Mouse (Mus musculus) urinary bladder, postnatal 25 days (tissue): ENCODE measurements around the gene Polr2j.

Source experiments
- DNase-seq: peaks from one replicate; pipeline ENCODE4 v3.0.0; 2022; ENCODE audit warnings: low spot score

The Polr2j gene

GRCm38 (mm10) chr5:136115891-136116783 is at the start of gene Polr2j:
Gene Polr2j, plus strand, starts transcription at chr5:136116631.
- DNase-seq = peak; percentile 98

DNA sequence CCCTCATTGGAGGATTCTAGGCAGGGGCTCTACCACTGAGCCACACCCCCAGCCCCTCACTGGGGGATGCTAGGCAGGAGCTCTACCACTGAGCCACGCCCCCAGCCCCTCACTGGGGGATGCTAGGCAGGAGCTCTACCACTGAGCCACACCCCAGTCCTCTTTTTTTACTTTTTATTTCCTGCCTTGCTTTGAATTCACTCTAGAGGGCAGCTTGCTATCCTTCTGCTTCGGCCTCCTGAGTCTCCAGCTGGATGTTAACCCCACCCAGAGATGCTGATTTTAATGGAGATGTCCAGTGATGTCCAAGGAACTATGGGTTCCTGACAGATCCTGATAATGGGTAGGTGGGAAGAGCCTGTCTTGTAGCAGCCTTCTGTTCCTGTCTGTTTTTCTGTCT is 47.0 kb upstream of the Polr2j start:
- no peak for DNase-seq

- no peak for DNase-seq
Measured at GRCm38 (mm10) chr5:136073051-136073450, 43.4 kb upstream of the Polr2j start.

DNA sequence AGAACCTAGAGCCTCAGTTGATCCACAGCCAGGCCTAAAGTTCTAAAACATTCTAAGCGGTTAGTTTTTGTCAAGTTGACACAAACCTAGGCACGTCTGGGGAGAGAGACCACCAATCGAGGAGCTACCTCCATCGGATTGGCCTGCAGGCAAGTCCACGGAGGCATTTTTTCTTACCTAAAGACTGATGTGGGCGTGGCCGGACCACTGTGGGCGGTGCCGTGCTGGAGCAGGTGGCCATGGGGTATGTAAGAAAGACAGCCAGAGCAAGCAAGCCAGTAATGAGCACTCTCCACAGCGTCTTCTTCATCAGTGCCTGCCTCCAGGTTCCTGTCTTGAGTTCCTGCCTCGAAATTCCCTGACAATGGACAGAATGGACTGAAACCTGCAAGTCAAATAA is 42.9 kb upstream of the Polr2j start:
- DNase-seq = no peak

DNA sequence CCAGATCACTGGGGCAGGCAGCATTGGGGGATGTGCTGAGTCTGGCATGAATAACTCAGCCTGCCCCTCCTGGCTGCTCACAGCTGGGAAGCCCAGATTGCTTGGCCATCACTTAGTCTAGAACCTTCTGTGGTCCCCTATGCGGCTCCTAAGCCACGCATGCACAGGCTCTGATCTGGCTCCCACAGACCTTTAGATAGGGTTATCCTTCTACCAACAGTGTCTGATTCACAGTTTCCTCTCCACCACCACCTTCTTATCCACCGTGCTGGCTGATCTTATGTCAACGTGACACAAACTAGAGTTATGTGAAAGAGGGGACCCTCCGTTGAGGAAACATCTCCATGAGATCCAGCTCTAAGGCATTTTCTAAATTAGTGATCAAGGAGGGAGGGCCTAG is 41.4 kb upstream of the Polr2j start:
- DNase-seq = no peak

GRCm38 (mm10) chr5:136076284-136076683 is 40.1 kb upstream of the Polr2j start:
- DNase-seq = no peak

DNA sequence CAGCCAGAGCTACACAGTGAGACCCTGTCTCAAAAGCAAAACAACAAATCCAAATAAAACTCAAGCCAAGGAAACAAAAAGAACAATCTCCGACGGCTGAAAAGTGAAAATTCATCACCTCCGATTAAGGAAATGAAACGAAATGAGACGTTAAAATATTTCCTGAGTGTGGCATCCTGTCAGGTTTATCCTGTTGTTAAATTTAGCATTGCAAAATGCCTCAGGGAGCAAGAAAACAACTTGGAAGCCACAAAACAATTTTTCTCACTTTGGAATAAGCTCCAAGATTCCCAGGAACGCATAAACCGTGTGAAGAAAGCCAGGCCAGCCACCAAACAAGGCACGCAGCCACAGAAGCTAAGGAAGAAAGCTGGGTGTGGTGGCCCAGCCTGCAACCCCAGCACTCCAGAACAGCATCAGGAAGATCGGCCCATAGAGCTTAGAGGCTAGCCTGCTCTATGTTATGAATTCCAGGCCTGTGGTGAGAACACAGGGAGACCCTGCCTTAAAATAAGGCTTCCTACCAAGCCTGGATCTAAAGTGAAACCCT is 39.4 kb upstream of the Polr2j start:
- DNase-seq = no peak

GRCm38 (mm10) chr5:136078136-136078535 is 38.3 kb upstream of the Polr2j start:
- no peak for DNase-seq

DNA sequence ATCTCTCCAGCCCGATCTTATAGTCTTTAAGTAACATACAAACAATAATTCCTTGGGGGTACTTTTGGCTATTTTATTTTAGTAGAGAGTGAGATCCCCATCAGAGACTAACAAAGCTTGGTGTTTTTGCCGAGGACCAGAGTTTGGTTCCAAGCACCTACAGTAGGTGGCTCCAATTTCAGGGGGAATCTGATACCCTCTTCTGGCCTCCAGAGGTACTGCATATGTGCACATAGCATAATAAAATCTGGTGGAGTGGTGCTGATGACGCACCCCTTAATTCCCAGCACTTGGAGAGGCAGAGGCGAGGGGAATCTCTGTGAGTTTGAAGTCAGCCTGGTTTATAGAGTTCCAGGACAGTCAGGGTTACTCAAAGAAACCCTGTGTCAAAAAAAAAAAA is 34.1 kb upstream of the Polr2j start:
- no peak for DNase-seq

- DNase-seq = peak; percentile 79
Measured at GRCm38 (mm10) chr5:136083669-136084107, 32.7 kb upstream of the Polr2j start, which contains the start of gene Rasa4. Gene Rasa4, plus strand, starts transcription at chr5:136083916.

DNA sequence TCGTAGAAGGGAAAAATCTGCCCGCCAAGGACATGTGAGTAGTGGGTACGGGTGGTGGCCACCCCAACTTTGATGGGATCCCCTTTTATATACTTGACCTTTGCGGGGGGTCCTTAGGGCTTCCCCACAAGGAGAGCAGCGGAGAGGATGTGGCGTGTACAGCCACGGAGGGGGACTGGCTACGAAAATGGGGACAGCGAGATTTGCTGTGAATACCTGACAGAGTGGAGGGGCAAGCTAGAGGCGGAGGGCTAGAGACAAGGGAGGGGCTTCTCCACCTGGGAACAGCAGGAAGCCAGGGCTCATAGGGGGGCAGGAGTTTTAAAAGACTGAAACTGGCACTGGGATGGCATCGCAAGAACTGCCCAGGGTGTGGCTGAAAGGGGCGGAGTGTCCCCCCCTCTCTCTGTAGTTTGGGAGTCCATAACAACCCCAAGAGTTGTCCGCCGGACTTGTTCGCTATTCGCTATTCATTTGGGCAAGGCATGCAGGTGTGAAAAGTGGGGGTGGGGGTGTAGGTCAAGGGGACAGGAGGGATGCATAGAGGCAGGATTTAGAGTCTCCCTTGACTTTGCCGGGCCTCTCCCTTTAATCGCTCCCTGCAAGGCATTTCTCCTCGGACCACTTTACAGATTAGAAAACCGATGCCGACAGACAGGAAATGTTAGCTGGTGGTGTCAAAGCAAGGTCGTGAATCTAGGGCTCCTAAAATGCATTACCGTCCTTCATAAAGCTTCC is 32.1 kb upstream of the Polr2j start:
- DNase-seq = no peak

- DNase-seq = no peak
Measured at GRCm38 (mm10) chr5:136084891-136085651, 31.4 kb upstream of the Polr2j start.

DNA sequence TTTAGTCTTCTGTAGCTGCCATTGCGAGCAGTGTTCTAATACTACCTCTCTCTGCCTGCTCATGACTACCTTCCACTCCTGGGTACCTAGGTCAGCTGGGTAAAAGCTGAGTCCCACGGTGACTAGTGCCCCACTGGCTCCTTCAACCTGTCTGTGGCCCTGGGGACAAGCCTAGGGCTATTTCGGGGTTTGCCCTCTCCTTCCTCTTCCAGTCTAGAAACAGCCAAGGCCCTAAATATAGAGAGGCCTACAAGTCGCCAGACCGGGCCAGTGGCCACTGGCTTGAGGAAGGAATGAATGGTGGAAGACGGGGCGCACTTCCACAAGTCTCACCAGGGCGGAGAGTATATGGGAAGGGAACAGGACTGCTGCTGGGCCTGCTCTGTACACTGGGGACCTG is 30.1 kb upstream of the Polr2j start:
- no peak for DNase-seq

DNA sequence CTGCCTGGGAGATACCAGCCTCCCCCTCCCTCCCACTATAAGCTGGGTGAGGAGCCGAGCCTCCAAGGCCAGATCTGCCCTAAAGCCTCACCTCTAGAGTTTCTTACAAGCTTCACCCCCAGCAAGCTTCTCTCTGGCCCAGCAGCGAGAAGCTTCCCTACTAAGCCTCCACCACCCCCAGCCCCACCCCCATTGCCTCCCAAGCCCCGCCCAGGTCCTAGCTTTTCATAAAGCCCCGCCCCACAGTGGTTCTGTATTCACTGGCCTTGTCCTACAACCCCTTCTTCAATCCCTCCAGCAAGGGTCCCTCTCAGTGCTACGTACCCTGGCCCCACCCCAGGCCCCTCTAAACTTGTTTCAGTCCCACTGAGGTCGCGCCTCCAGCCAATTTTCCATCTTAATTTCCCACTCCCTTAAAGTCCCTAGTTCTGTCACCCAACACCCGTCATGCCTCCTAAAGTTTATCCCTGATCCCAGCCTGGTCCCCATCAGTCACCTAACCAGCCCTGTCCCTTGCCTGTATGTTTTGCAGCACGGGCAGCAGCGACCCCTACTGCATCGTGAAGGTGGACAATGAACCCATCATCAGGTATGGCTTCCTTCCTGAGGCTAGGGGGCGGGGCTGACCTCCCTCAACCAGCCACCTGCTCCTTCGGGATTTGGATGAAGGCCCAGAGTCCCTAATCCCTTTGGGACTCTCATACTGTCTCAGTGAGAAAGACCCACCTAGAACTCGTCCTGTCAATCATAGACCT is 27.4 kb upstream of the Polr2j start:
- no peak for DNase-seq

DNA sequence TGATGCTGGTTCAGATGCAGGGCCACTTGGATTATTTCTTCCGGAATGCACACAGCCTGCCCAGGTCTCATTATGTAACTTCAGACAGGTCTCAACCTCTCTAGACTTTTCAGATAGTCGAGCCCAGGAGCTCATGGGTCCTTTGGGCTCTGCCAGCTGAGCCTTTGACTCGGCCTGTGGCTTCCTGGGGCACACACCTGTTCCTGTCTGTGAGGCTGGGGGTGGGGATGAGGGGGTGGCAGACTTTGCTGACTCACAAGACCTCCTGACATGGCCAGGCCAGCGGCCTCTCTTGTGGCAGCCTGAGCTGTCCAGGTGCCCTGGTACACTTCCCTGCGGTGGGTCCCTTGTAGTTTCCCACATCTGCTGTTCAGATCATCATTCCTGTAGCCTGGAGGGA is 24.5 kb upstream of the Polr2j start:
- no peak for DNase-seq

- no peak for DNase-seq
Measured at GRCm38 (mm10) chr5:136094249-136095010, 22.0 kb upstream of the Polr2j start.

- DNase-seq = no peak
Measured at GRCm38 (mm10) chr5:136095089-136095488, 21.3 kb upstream of the Polr2j start.

DNA sequence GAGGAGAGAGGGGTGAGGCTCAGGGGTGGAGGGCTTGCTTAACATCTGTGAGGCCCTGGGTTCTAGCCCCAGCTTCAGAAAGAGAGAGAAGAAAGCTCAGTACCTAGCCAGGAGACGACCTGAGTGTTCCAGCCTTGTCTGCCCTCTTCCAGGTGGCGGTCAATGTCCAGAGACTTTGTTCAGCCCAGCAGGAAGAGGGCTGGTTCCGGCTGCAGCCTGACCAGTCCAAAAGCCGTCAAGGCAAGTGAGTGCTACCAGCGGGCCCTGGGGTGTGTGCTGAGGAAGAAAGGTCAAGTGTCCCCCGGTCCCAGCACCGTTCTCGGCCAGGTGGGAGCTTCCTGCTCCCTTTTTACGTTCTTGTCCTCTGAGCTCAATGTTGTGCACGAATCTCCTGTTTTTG is 17.9 kb upstream of the Polr2j start:
- DNase-seq = no peak

DNA sequence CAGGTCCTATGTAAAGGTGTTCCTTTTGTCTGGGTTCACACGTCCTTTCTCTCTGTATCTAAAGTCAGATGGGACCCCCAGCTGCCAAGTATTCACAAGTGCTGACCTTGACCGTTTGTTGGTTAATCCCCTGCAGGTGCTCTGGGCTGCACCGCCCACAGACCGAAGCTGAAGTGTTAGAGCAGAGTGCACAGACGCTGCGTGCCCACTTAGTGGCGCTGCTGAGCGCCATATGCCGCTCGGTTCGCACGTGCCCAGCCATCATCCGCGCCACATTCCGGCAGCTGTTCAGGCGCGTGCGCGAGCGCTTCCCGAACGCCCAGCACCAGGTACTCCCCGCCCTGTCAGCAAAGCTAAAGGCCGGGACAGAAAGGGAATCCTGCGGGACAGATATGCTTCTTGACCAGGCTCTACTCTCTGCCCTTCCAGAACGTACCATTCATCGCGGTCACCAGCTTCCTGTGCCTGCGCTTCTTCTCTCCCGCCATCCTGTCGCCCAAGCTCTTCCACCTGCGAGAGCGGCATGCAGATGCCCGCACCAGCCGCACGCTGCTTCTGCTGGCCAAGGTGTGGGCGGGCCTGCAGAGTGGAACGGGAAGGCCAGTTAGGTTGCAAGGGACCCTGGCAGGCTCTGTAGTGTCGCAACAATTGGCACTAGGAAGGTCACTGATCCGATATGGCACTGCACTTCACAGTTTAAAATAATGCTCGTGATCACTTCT is 14.2 kb upstream of the Polr2j start:
- peak; percentile 68 for DNase-seq

GRCm38 (mm10) chr5:136104511-136104910 is 11.9 kb upstream of the Polr2j start:
- no peak for DNase-seq
